Mouse (Mus musculus): ENCODE results near the gene Spg21.

- TF ChIP-seq CTCF (IDR thresholded peaks at IDR 0.05; ENCODE audit: borderline replicate concordance, extremely low read depth, insufficient read depth, insufficient read length) (no peak), POLR2A (IDR thresholded peaks at IDR 0.05; ENCODE audit: borderline replicate concordance, extremely low read depth, insufficient read depth, insufficient read length, poor library complexity, severe bottlenecking) (no peak)
These were observed 33.2 kb upstream of the Spg21 start for GRCm38 (mm10) chr9:65427511-65427910.

Measured in brain, embryonic 14.5 days (tissue).